Mouse (Mus musculus) right cerebral cortex, postnatal 14 days (tissue): ENCODE results near the gene Agpat4.
A peak's percentile ranks its signal among the peaks of the same experiment; 100 is the strongest.
"Not testable (repeated sequence)": the region's sequence is repeated elsewhere in the genome, so short reads cannot be mapped to it uniquely, and the experiment has no call there.

Source experiments
- DNase-seq: peaks from one replicate; pipeline ENCODE4 v3.0.0; 2022

Agpat4 gene

DNA sequence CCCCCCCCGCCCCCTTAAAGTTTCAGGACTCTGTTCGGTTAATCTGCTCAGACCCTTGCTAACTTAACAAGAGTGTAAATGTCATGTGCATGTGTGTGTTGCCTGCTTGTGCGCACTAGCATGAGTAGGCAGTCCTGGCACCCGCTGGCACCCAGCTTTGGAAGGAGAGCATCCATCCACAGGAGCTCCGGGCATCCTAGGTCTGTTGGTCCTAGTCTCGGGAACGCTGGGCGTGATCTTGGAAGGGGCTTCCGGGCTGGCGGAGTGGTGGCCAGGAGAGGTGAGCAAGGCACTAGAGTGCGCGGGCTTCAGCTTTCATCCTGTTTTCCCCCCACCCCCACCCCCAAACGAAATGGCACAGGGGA is at the start of gene Agpat4:
Gene Agpat4 (plus strand): TSS at position 144 of the 365 bp plus-strand sequence.
- DNase-seq, result peak; percentile 27

DNA sequence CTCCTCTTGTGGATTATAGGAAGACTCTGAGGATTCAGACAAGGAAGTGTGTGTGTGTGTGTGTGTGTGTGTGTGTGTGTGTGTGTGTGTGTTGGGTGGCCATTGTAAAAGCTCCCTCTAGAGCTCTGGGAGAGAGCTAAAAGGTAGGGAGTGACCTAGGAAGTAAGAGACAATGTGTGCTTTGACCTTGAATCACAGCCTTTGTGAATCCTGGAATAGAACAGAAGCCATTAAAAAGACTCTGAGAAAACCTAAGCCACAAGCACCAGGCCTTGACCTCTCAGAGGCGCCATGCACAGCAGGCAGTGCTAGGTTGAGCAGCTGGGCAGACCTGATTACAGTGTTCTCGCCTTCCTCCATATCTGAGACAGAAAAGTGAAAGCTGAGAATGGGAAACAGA is 41.7 kb upstream of the Agpat4 start:
- DNase-seq, result no peak

DNA sequence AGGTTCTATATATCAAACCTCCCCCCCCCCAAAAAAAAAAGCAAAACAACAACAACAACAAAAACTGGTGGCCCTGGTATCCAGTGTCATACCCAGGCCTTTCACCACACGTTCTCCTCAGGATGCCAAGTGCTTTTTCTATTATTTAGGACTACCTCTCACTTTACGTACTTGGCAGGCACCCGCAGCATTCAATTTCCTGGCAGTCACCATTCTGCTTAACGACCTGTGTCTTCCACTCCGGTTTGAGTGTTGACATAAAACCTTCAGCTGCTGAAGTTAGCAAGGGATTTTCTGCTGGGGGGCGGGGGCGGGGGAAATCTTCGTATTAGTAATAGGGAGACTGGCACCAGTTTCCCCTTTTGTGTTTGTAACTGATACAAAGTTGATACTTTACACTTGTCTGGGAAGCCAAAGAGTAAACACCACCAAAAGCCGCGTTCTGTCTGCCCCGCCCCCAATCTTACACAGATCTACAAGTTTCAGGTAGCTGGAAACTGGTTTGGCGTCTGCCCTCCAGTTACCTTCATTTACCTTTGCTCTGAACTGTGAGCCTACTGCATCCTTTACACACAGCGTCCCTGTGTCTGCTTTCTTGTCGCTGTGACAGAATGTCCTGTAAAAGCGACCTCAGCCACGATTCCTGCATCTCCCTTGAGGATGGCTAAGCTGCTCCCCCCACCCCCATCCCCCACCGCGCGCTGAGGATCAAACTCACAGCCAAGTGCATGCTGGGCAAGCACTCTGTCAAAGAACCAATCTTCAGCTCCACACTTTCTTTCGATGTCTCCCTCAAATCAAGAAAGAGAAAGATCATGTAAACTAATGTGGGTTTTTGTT is 37.6 kb upstream of the Agpat4 start:
- DNase-seq, result no peak

DNA sequence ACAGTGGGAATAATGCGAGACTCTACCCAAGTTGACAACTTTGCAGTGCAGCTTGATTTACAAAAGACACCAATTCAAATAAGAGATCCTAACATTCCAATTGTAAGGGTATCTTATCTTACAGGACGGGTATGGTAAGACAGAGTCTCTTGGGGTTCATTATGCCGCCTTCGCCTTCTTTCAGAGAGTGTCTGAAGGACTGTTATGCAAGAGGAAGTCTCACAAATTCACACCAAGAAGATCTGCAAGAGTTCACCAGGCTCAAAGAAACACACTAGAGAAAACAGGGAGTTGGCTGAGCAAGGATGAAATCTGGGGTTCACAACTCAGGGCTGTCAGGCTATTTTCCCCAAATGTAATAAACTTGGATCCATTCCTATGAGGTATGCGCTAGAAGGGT is 36.3 kb upstream of the Agpat4 start:
- DNase-seq, result no peak

DNA sequence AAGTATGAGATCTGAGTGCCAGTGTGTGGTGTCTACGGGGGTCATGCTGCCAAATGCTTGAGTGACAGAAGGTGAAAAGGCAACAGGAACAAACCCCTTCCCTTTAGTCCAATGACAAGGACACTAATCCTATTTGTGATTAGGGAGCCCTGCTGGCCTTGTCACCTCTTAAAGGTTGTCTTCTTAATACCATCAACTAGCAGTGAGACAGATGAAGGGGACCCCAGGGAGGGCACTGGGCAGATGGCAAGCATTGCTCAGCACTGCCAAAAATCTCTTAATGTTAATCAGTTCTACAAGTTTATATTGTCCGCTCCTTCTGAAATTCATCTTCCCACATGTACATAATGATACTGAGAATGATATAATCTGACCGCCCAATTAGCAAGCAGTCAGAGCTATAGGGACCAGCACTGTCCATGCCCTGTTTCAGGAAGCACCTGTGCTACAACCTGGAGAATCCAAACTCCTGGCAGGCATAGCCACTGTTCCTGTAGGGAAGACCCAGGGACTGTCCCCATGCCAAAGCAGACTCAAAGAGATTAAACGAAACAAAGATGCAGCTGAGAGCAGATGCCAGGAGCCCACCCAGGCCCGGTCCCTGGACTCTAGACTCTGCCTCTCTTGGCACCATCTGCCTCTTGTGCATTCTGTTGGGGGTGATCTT is 28.1 kb upstream of the Agpat4 start:
- DNase-seq, result no peak

DNA sequence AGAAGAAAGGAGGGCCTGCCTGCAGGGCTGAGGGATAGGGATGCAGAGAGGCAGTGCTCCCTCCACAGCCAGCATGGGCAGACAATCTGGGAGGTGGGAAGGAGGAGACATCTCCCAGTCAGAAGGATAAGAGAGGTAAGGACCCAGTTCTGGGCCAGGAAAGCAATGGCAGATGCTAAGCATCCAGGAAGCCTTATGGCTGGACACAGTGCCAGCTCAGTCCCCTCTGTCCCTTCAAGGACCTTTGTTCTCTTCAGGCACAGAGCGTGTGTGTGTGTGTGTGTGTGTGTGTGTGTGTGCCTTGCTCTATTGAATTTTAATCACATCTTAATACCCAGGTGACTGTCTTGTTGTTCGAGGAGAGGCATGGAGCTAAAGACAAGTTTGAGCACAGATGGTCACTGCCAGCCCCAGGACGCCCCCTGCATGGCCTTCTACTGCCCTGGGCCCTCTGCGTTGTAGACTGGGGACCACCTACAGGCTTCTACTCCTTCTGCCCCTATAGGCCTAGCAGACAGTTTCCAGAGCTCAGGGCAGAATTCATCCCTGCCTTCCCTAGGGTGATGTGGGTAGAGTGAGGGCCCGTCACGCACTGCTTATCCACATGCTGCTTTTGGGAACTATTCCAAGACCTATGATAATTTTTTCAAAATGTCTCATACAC is 25.5 kb upstream of the Agpat4 start:
- no peak for DNase-seq

DNA sequence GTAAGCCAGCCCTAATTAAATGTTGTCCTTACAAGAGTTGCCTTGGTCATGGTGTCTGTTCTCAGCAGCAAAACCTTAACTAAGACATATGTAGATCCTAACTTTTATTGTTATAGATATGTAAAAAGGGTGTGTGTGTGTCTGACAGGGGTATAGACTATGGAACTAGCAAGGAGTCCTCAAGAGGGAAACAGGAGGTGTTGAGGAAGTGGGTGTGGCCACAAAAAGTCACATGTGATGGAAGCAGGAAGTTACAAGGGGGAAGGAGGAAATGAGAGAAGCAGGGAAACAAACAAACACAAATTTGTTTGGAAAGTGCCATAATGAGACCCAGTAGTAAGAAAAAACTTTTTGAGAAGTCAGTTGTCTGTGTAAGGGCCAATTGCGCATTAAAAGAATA is 24.5 kb upstream of the Agpat4 start:
- no peak for DNase-seq

DNA sequence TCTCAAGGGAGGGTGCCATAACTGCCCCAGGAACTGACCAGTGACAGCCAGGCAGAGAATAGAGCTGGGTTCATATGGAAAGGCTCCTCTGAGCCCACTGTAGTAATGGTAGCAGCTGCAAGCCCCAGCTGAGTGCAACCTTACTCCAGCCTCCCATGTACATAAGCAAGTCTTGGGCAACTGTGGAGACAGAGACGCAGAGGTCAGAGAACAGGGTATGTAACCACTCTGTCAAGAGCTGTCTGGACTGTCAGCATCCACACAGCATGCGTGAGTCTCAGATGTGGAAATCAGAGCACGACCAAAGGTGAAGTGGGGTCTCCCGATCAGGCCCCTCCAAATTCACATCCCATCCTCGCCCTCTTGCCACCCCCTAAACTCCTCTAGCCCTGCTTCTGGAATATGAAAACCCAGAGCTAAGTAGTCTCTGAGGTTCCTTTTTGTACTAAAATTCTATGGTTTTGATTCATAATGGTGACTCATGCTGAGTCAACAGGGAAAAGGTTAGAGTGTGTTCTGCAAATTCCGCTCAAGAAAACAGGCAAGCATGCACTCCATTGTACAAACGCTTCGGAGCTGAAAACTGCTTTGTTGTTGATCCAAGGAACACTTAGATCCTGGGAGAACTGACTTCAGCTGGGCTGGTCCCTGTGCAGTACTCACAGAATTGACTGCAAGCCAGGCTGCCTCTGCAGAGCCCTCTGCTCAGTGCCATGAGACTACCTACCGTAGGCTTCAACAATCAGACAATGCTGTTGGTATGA is 23.5 kb upstream of the Agpat4 start:
- DNase-seq, result no peak

DNA sequence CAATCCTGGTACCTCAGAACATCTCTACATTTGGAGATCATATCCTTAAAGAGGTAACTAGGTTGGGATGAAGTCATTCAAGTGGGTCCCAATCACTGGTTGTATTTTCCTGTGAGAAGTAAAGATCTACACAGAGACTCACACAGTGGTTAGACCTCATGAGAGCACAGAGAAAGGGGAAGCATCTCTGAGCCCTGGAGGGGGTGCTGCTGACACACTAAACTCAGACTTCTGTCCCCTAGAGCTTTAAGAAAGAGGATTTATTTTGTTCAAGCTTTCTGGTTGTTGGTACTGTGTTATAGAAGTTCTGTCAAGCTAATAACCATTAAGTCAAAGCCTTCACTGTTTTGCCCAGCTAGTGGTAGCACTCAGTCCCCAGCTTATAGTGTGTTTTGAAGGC is 19.1 kb upstream of the Agpat4 start:
- DNase-seq, result no peak

DNA sequence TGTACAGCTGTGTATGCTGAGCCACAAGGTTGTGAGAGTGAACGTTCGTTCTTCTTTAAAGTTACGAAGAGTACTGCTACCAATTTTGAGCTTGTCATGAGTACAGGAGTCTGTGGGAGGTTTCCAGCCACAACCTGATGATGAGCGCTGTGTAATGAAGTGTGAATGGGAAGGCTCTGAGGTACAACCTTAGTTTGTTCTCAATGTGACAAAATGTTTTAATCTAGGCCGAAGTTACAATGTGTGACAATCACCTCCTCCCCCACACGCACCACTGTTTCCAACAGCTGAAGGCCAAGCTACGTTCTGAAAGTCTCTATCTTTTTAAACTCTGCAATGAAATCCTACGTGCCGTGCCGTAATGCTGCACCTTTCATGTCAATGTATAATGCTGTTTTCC is 16.2 kb upstream of the Agpat4 start:
- no peak for DNase-seq

DNA sequence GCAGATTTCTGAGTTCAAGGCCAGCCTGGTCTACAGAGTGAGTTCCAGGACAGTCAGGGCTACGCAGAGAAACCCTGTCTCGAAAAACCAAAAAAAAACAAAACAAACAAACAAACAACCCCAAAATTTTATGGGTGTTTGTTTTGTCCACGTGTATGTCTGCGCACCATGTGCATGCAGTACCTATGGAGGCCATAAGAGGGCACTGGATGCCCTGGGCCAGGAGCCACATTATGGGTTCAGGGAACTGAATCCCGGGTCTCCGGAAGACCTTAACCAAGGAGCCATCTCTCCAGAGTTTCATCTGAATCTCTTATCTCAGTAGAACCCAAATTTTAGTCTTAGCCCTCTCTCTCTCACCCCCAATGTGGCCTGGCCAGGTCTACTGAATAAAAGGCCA is 14.7 kb upstream of the Agpat4 start:
- no peak for DNase-seq

DNA sequence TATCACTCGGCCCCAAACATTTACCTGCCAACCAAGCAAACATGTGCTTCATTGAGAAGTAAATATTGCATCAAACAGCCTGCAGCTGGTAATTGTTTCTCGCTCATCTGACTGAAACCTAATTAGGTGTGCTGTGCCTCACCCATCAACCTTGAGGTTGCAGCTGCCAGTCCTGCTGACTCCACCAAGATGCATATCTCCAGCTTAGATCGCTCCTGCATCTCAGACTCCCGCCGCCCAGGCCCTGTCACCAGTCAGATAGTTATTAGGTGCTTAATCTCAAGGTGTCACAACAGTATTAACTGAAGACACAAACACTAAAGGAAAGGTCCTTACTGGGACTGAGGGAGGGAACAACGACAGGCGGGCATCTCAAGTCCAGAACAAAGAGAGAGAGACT is 14.3 kb upstream of the Agpat4 start:
- DNase-seq, result no peak

DNA sequence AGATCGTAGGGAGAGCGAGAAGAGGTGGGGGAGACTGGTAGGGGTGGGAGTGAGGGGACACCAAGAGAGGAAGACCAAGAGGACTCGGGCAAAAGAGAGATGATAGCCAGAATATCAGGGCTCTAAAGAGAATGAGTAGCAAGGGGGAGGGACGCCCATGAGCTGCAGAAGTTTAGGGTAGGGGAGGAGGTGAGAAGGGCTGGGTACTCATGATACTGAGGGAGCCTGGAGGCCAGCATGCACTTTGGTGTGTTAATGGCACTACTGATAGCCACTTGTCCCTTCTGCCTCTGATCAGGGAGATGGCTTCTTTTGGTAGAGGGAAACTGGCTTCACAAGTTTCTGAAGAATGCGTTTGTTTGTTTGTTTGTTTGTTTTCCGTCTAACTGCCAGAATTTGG is 13.8 kb upstream of the Agpat4 start:
- no peak for DNase-seq

DNA sequence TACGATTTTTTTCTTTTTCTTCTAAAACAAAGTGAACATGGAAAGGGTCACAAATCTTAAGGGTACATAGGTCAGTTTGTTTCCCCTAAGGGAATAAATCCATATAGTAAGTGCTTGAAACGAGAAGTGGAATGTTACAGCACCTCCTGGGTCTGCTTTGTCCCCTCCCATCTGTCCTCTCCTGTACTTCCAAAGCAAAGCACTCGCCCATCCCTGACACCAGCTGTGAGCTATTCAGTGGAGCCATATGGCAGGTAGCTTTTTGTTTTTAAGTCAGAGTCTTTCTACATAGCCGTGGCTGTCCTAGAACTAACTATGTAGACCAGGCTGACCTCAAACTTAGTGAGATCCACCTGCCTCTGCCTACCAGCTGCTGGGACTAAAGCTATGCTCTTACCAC is 12.2 kb upstream of the Agpat4 start:
- DNase-seq, result no peak

DNA sequence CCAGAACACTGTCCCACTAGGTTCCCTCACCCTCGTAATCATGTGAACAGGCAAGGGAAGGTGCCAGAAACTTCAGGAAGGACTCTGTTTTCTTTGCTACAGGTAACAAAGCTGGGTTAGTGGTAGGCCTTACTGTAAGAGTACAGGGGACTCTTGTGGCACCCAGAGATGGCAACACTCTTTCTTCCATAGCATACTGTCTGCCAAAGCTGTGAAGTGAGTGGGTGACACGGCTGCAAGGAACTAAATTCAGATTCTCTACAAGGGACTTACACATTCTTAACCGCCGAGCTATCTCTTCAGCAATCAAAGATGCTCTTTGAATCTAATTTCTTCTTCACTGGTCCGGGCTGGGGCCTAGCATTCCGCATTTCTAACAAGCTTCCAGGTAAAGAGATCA is 4.9 kb upstream of the Agpat4 start:
- no peak for DNase-seq

DNA sequence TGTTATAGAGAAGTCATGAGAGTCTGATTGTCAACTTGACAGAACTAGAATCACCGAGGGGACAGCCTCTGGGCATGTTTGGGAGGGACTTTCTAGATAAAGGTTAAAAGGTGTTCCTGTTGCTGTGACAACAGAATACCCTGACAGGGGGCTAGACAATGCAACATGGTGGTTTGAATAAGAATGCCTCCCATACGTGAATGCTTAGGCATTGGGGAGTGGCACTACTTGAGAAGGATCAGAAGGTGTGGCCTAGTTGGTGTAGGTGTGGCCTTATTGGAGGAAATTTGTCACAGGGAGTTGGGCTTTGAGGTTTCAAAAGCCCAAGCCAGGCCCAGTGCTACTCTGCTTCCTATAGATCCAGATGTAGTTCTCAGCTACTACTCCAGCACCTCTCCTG is 3.4 kb upstream of the Agpat4 start:
- no peak for DNase-seq

DNA sequence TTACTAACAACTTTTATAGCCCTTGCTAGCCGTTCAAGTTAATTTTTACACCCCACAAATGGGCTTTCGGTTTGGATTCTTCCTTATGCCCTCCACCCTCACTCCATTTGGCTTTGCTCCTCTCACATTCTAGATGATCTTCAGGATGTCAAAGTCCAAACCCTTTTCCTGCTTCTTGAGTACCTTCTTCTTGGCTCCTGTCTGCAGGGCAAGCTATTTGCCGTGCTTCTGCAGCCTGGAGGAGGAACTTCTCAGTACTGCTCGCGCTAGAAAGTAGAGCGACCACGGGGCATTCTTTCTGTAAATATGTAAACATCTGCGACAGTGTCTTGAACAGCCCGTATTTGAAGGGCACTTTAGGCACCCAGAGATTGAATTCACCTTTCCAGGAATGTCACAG is 373 bp upstream of the Agpat4 start:
- no peak for DNase-seq

DNA sequence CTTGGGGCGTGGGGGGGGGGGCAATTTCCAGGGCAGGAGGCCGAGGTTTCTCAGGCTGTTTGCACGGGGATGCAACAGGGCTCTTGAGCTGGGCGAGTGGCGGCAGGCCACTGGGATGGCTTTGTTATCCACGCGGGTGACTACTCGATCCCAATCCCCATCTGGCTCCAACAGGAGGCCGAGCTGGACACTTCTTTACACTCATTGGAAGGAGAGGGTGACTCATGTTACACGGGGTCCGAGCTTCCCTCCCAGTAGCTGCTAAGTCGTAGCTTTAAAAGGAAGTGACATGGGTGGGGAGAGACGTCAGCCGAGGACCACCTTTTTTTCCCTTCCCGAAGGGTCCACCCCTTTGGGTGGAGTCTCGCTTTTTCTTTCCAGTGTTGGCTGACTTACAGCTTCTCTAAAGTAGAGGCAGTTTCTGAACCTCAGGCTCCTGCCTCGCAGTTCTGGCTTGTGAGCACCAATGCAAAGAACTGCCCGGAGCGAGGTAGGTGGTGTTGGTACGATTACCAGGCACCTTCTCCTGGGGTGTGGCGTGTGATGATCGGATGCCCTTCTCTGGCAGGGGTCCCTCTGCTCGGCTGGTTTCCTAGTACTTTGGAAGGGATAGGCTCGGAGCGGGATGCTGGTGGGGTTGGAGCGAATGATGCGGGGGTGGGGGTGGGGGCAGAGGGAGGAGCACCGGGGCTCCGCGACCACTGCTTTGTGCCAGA is 580 bp downstream of the Agpat4 start:
- DNase-seq, result peak; percentile 65

DNA sequence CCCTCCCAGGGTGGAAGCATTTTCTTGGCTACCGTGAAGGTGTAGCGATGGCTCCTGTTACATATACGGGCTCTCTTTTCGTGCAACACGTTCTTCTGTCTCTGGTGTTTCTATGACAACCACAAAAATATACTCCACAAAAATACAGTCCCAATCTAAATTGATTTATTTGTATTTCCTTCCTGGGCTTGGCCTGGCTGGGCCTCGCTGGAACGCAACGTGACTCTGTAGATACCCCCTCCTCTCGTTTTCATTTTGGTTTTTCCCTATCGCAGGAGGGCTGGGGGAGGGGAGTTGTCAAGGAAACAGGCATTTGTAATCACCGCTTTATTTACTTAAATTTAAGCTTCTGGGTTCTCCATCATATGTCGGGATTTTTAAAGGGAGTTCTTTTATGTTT is 1.2 kb downstream of the Agpat4 start:
- peak; percentile 64 for DNase-seq

DNA sequence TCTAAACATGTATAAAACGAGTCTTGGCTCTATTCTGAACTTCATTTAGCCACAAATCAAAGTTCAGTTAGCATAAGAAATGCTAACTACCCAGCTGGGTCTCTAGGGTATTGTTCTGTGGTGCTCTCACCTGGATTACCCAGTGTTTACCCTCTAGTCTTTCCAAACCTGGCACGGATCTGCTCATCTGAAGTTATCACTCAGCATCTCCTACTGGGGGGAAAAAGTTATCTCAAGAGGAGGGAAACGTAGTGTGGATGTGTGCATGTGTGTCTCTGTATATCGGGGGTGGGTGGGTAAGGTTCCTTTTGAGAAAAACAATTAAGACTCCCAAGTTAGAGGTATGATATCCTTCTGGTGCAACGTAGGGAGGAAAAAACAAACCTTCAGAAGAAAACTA is 1.8 kb downstream of the Agpat4 start:
- DNase-seq, result no peak

DNA sequence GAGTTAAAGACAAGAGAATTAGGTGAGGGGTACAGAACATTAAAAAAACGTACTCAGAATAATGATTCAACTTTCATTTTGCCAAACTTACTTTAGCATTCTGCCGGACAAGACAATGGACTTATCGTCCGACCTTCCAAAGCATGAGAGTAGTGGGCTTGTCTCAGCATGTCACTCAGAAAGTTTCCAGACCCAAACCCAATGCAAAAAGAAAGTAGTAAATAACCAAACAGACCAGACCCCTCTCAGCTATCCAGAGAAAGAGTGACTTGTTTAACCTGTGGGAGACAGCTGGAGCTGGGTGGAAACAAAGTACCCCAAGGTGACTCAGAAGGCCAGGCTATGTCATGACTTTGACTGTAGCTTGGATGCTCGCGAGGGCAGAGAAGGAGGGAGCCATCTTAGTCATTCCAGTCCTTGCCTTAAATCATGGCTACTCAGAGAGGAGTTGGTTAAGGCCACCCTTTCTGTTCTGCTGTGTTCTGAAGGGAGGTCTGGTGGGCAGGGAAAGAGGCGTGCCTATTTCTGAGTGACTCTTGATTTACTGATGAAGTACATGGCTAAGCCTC is 2.8 kb downstream of the Agpat4 start:
- no peak for DNase-seq

DNA sequence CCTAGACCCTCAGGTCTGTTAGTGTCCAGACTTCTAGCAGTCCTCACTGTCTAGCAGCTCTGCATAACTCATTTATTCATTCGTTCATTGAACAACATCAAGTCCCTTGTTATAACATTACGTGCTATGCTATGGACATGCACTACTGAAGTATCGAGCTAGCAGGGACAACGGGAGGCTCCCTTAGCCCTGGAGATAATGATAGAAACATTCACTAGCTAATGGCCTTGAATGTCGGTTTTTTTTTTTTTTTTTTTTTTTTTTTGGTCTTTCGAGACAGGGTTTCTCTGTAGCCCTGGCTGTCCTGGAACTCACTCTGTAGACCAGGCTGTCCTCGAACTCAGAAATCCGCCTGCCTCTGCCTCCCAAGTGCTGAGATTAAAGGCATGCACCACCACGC is 3.8 kb downstream of the Agpat4 start:
- DNase-seq, result not testable (repeated sequence)
